Mouse (Mus musculus) heart, adult 2 months (tissue): ENCODE results near the gene Ttc1. TPM values are rescaled to one million over a fixed set of nuclear protein-coding genes. Genes with fewer than 3 reads are reported as not detected.
A peak's percentile ranks its signal among the peaks of the same experiment; 100 is the strongest.

Experiments used
- DNase-seq, 2 experiments: peaks; one replicate each; pipeline ENCODE4 v3.0.0; 2021
- H3K27ac ChIP-seq: fragments of 200-600 bp; 2 replicates; pipeline ENCODE4 v1.8.1; 2022
- H3K27me3 ChIP-seq: fragments of 200-500 bp; 2 replicates; pipeline ENCODE4 v1.6.1; 2012; ENCODE audit warnings: mild to moderate bottlenecking, low read length, inconsistent platforms, mixed read lengths; ENCODE audit not compliant: control insufficient read depth, insufficient read depth
- H3K36me3 ChIP-seq: fragments of 200-500 bp; 2 replicates; pipeline ENCODE4 v1.6.1; 2012; ENCODE audit warnings: low read length, inconsistent platforms; ENCODE audit not compliant: control insufficient read depth, insufficient read depth
- H3K4me1 ChIP-seq: fragments of 200-500 bp; 2 replicates; pipeline ENCODE4 v1.6.1; 2011; ENCODE audit warnings: low read length; ENCODE audit not compliant: control insufficient read depth, insufficient read depth
- H3K4me3 ChIP-seq: fragments of 200-600 bp; 2 replicates; pipeline ENCODE4 v1.8.1; 2022
- H3K79me2 ChIP-seq: fragments of 200-500 bp; replicated peaks from 2 replicates; pipeline ENCODE4 v1.6.1; 2012; ENCODE audit warnings: mild to moderate bottlenecking, inconsistent platforms, low read length, moderate library complexity, mixed read lengths; ENCODE audit not compliant: control insufficient read depth, insufficient read depth
- H3K9ac ChIP-seq: fragments of 200-500 bp; 2 replicates; pipeline ENCODE4 v1.6.1; 2012; ENCODE audit warnings: low read depth, mild to moderate bottlenecking, control low read depth, inconsistent platforms, low read length, mixed read lengths
- CTCF ChIP-seq: fragments of 200-600 bp; IDR thresholded peaks from 2 replicates; pipeline ENCODE4 v1.8.1; 2022; ENCODE audit warnings: antibody characterized with exemption, mild to moderate bottlenecking, moderate library complexity
- EP300 ChIP-seq: fragments of 200-500 bp; IDR thresholded peaks from 2 replicates; pipeline ENCODE4 v1.6.1; 2011; ENCODE audit warnings: low read depth, low read length, control low read depth; ENCODE audit not compliant: insufficient read depth
- POLR2A ChIP-seq: fragments of 200-500 bp; IDR thresholded peaks from 2 replicates; pipeline ENCODE4 v1.6.1; 2011; ENCODE audit warnings: mild to moderate bottlenecking, low read depth, low read length, control low read depth; ENCODE audit not compliant: insufficient read depth
- WGBS: fragments of 180-500 bp; shearing (Covaris S2); methylation state at CpG from one replicate; pipeline ENCODE4 v1.1.7; 2018; 5-methylcytosine and 5-hydroxymethylcytosine counted together
- intact Hi-C: fragments of 180-260 bp; cut with DNase I; formaldehyde crosslinking; loops from one replicate; pipeline ENCODE4 v1.15.1; 2025
- long read RNA-seq: library from polyadenylated mRNA; stranded (forward); transcript quantifications from one replicate; pipeline ENCODE4 v2.0.0, GENCODE M21; 2021
- polyA plus RNA-seq: library from polyadenylated mRNA; depleted of rRNA; stranded (reverse); fragments of >200 nt; gene quantifications from 2 replicates; pipeline ENCODE4 v1.2.3, GENCODE M21; 2012; rRNA removed
- total RNA-seq, 2 experiments: library from RNA; stranded (reverse); gene quantifications; 2 replicates each; pipeline ENCODE4 v1.2.3; 2021

Gene Ttc1
- 10 to 100 TPM; 47.5 to 56.3 TPM for total RNA-seq
- polyA plus RNA-seq, result 15.3 and 21.8 TPM in 2 replicates
- long read RNA-seq, transcript Ttc1-201 (8 exons, 1,438 nt), result major isoform, 42 of 47 reads
- long read RNA-seq, partial matches to known transcripts, result 4 of 47 reads
- long read RNA-seq, other reads (novel, unspliced or antisense), result 1 of 47 reads

GRCm38 (mm10) chr11:43747233-43748226 lies at the start of gene Ttc1:
Gene Ttc1, minus strand, starts transcription at chr11:43748008.
- H3K4me1 ChIP-seq, result no peaks in the 10 kb centered on the region
- DNase-seq, result peak; percentile 95 to 97
- peak within 1 kb of the TSS; percentile 77 for H3K4me3 ChIP-seq
- H3K36me3 ChIP-seq, result peaks cover 2% of the 10 kb centered on the region; the same call in 1 of the 2 replicates
- TF ChIP-seq POLR2A, result peak; percentile 96
- no peak for TF ChIP-seq CTCF
- peak; percentile 61; the same call in 1 of the 2 replicates for TF ChIP-seq EP300
- peak within 1 kb of the TSS; percentile 71 for H3K27ac ChIP-seq
- H3K79me2 ChIP-seq, result 0 out of 2 replicates have a peak, but pooled peaks cover 1% of the 10 kb centered on the region
- intact Hi-C loops, result loop anchor here (2.0 kb wide), 1 partner anchor 65 kb away; no protein-coding TSS in a partner anchor
- no peaks in the 10 kb centered on the region for H3K27me3 ChIP-seq
- H3K9ac ChIP-seq, result peak within 1 kb of the TSS; percentile 76
- under 1% methylated on average over 47 of the region's 47 CpGs for whole genome bisulfite sequencing

GRCm38 (mm10) chr11:43795992-43796391 lies 48.2 kb upstream of the Ttc1 start:
- WGBS, result 53% methylated on average over 8 of the region's 8 CpGs
- H3K79me2 ChIP-seq, result peaks cover 3% of the 10 kb centered on the region; the same call in 1 of the 2 replicates
- H3K36me3 ChIP-seq, result no peaks in the 10 kb centered on the region
- TF ChIP-seq POLR2A, result no peak
- TF ChIP-seq CTCF, result no peak
- H3K27me3 ChIP-seq, result no peaks in the 10 kb centered on the region
- no peak overlapping the region for H3K4me3 ChIP-seq
- no peaks in the 10 kb centered on the region; the same call in 1 of the 2 replicates for H3K4me1 ChIP-seq
- no peak overlapping the region for H3K9ac ChIP-seq
- intact Hi-C loops, result no loop called here
- H3K27ac ChIP-seq, result no peak overlapping the region
- DNase-seq, result no peak

DNA sequence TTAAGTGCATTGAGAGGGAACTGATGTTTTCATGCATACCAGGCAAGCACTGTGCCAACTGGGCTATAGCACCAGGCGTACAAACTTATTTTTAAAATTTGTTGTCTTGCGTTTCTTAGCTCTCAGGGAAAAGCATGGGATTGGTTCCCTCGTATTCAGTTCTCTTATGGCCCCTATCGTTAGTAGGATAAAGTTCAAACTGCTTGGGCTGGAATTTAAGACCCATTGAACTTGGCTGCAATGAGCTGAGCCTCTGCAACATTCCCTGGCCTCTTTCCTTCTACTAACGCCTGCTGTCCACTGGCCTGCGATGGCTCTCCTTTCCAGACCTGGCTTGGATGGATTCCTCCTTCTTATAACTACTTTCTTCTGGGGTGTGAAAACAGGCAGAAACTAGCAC lies 42.6 kb upstream of the Ttc1 start:
- WGBS, result 52% methylated on average over 6 of the region's 6 CpGs
- 0 out of 2 replicates have a peak, but pooled peaks have one; percentile 30 for TF ChIP-seq EP300
- no peak for TF ChIP-seq CTCF
- TF ChIP-seq POLR2A, result no peak
- no peak overlapping the region for H3K4me3 ChIP-seq
- H3K79me2 ChIP-seq, result peaks cover 2% of the 10 kb centered on the region; the same call in 1 of the 2 replicates
- H3K27me3 ChIP-seq, result no peaks in the 10 kb centered on the region
- H3K4me1 ChIP-seq, result peaks cover 1% of the 10 kb centered on the region; the same call in 1 of the 2 replicates
- peak in 1 of 2 experiments; percentile 35 for DNase-seq
- peak overlapping the region; percentile 71 for H3K27ac ChIP-seq
- H3K9ac ChIP-seq, result no peak overlapping the region
- intact Hi-C loops, result no loop called here
- H3K36me3 ChIP-seq, result no peaks in the 10 kb centered on the region

DNA sequence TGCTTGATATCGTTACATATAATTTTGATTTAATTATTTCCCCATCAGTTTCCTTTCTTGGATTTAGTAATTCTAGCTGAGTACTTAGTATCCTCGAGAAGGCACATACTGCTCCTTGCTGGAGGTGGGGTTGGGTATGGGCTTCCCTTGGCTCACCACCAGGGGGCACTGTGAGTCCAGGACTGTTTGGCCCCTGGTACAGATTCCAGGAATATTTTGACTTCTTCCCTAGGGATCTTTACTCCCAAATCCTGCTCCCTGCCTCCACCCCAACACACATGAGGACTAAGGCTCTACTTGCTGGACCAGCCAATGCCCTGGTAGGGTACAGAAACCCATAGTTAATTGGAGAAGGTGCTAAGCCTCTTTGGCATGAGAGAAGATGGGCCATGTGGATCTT lies 36.0 kb upstream of the Ttc1 start:
- intact Hi-C loops, result loop anchor here (1.0 to 10.0 kb wide), 3 partner anchors 49 to 548 kb away; no protein-coding TSS in a partner anchor
- 7% methylated on average over 2 of the region's 2 CpGs for WGBS
- H3K27me3 ChIP-seq, result no peaks in the 10 kb centered on the region

GRCm38 (mm10) chr11:43783106-43783505 lies 35.3 kb upstream of the Ttc1 start:
- no peaks in the 10 kb centered on the region for H3K36me3 ChIP-seq
- H3K27ac ChIP-seq, result no peak overlapping the region
- H3K27me3 ChIP-seq, result no peaks in the 10 kb centered on the region
- no peaks in the 10 kb centered on the region for H3K79me2 ChIP-seq
- no peak for DNase-seq
- H3K9ac ChIP-seq, result no peak overlapping the region
- WGBS, result 52% methylated on average over 5 of the region's 5 CpGs
- H3K4me1 ChIP-seq, result peaks cover 1% of the 10 kb centered on the region; the same call in 1 of the 2 replicates
- no peak for TF ChIP-seq CTCF
- TF ChIP-seq POLR2A, result no peak
- intact Hi-C loops, result loop anchor here (1.0 to 10.0 kb wide), 3 partner anchors 49 to 548 kb away; no protein-coding TSS in a partner anchor
- no peak overlapping the region for H3K4me3 ChIP-seq

More for the DNA sequence above, 36.0 kb upstream of the Ttc1 start:
- H3K4me3 ChIP-seq, result no peak overlapping the region
- peaks cover 1% of the 10 kb centered on the region; the same call in 1 of the 2 replicates for H3K4me1 ChIP-seq
- TF ChIP-seq CTCF, result peak; percentile 89
- no peak for TF ChIP-seq EP300
- no peak overlapping the region for H3K9ac ChIP-seq
- no peaks in the 10 kb centered on the region for H3K36me3 ChIP-seq
- H3K79me2 ChIP-seq, result no peaks in the 10 kb centered on the region
- DNase-seq, result peak; percentile 56 to 77
- H3K27ac ChIP-seq, result no peak overlapping the region

DNA sequence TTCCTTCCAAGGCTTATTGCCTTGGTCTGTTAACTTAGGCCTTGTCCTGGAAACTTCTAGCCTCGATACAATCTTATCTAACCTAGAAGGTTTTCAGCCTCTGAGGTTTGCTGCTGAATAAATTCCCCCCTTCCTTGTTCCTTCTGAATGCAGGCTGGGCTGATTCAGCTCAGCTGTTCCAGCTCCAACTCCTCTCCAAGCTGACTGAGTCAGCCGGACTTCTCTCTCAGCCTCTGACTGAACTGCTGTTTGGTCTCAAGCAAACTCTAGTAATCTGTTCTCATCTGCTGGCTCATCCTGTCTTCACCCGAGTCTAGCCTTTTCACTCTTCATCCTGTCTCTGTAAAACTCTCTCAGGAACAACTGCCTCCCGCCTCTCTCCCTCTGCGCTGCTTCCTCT lies 31.7 kb upstream of the Ttc1 start:
- Histone ChIP-seq H3K27ac (no peak overlapping the region), H3K36me3 (no peaks in the 10 kb centered on the region), H3K4me1 (peaks cover 1% of the 10 kb centered on the region; the same call in 1 of the 2 replicates), H3K4me3 (no peak overlapping the region), H3K27me3 (no peaks in the 10 kb centered on the region), H3K9ac (no peak overlapping the region), H3K79me2 (no peaks in the 10 kb centered on the region)
- WGBS, result 38% methylated on average over 5 of the region's 5 CpGs
- TF ChIP-seq POLR2A (no peak), CTCF (no peak), EP300 (no peak)
- no peak for DNase-seq
- intact Hi-C loops, result no loop called here
